Mouse (Mus musculus) effector memory CD4-positive, alpha-beta T cell, adult 7 months (primary cell): ENCODE measurements around the gene Mid1. TPM values are rescaled to one million over a fixed set of nuclear protein-coding genes. Genes with fewer than 3 reads are reported as not detected.

Experiments used
- polyA plus RNA-seq: library from polyadenylated mRNA; unstranded; fragments of 100-300 nt; shearing (Covaris generic); gene quantifications from one replicate; pipeline ENCODE4 v1.2.1, GENCODE M21; 2017

Mid1 gene
- polyA plus RNA-seq: 6.4 TPM

DNA sequence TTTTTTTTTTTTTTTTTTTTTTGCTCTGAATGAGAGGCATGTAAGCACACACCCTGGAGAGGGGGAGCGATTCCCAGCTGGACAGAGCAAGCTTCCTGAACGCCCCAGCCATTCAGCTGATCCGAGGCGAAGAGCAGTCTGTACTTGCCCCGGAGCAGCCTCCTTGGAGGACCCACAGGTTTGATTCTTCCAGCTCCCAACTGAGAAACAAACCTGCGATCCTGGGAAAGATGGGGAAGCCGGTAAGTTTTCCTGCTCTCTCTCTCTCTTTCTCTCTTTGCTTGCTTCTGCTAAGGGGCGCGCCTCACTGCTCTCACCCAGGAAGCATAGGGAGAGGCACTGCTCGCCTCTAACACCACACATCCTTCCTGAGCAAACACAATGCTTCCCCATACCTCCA lies at the start of gene Mid1:
TSS of gene Mid1 (plus strand) at position 69 of the 400 bp plus-strand sequence.

DNA sequence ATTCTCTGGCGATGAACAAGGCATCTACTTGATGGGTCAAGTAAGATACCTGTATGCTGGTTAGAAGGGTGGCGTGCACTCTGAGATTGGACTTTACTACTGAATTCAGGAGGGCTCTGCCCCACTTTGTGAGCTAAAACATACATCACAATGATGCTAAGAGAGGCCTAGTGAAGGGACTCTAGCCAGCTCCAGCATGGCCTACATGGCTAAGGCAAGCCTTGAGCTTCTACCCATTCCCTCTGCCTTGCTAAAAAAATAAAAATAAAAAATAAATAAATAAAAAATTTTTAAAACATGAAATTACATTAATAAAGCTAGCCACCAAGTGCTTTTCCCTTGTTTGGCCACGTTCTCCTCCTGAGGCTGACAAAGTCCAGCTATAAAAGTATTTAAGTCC lies 94.5 kb downstream of the Mid1 start, which contains the start of gene 4933400A11Rik:
TSS of gene 4933400A11Rik (minus strand) at position 101 of the 400 bp plus-strand sequence.

DNA sequence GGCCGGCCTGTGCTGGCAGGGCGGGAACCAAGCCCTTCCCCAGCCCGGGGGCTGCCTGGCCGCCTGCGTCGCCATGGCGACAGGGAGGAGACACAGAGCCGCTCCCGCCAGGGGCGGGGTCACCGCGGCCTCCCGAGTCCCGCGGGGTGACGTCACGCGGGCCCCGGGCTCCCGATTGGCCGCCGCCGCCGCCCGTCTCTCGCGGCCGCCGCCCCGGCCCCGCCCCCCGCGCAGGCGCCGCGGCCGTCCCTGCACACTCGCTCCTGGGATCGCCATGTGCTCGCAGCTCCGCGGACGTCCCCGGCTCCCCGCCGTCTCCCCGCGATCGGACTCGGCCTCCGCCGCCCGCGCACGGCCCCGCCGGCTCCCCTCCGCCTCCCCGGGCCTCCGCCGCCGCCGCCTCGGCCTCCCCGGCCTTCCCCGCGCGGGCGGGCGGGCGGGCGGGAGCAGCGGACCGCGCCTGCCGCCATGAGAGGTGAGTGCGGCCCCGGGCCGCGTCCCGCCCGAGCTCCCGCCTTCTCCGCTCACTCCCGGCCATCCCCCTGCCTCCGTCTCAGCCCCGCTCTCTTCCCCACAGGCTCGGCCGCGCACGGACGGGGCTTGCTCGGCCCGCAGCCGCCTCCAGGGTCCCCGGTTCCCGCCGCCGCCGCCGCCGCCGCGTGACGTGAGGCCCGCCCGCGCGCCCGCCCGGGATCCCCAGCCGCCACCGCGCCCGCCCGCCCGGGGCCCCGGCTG lies 324.2 kb downstream of the Mid1 start, which contains the start of gene Gm21887:
TSS of gene Gm21887 (plus strand) at position 644 of the 735 bp plus-strand sequence.

Other genes starting within 250 kb of the Mid1 start
- not detected for gene 4933400A11Rik, start 94.4 kb downstream of the Mid1 start, polyA plus RNA-seq